Mouse (Mus musculus): ENCODE data around the gene Tor4a. TPM values are rescaled to one million over a fixed set of nuclear protein-coding genes. Genes with fewer than 3 reads are reported as not detected.
A peak's percentile ranks its signal among the peaks of the same experiment; 100 is the strongest.

Gene Tor4a
- polyA plus RNA-seq, 1 experiment = 49.3 TPM

DNA sequence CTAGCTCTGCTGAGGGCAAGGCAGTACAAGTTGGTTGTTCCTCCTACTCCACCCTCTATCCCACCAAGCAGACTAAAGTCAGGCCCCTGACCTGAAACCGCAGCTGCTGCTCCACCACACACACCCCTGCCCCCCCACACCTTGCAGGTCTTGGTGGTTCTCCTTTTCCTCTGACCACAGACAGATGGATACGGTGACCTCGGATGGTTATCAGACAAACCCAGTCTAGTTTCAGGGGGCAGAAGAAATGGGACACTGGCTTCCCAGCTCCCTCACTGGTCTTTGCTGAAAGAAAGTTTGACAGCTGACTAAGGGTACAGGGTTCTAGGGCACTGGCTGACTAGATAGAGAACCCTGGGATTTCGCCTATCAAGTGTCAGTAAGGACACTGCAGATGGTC, 36.7 kb upstream of the Tor4a start:
- TF ChIP-seq POLR2A (IDR thresholded peaks at IDR 0.05; ENCODE audit: low read depth, low read length) = no peak
- WGBS = 73% methylated on average over 4 of the region's 4 CpGs
- Histone ChIP-seq H3K4me3 (ENCODE audit: low read depth, low read length) (no peak overlapping the region), H3K4me1 (ENCODE audit: control insufficient read depth, insufficient read depth, insufficient read length, low read length) (peaks cover 40% of the 10 kb centered on the region), H3K27ac (ENCODE audit: insufficient read depth, low read depth, low read length) (no peak overlapping the region), H3K27me3 (ENCODE audit: control insufficient read depth, insufficient read depth, low read length) (no peaks in the 10 kb centered on the region), H3K36me3 (ENCODE audit: control insufficient read depth, insufficient read depth, low read length) (no peaks in the 10 kb centered on the region)

DNA sequence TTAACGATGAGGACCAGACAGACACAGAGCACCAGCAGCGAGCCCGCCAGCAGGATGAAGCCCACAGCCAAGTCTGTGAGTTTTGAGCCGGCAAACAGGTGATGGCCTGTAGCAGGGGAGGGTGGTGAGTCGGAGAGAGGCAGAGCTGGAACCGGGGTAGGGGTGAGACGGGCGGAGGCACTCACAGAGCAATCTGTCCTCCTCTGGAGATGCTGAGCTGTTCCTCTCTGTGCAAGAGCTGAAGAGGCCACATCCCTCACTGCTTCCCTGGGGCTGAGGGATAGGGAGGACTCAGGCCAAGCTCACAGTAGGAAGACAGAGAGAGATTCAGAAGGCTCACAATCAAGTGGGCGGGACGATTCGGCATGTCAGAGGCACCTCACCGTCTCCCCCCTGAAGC, 34.4 kb upstream of the Tor4a start:
- no peaks in the 10 kb centered on the region for H3K36me3 ChIP-seq (ENCODE audit: control insufficient read depth, insufficient read depth, low read length)
- peaks cover 29% of the 10 kb centered on the region for H3K4me1 ChIP-seq (ENCODE audit: control insufficient read depth, insufficient read depth, insufficient read length, low read length)
- no peaks in the 10 kb centered on the region for H3K27me3 ChIP-seq (ENCODE audit: control insufficient read depth, insufficient read depth, low read length)
- H3K27ac ChIP-seq (ENCODE audit: insufficient read depth, low read depth, low read length) = no peak overlapping the region
- 78% methylated on average over 12 of the region's 12 CpGs for WGBS
- no peak for TF ChIP-seq CTCF (IDR thresholded peaks at IDR 0.05; ENCODE audit: extremely low read depth, insufficient read length, insufficient replicate concordance, low read depth, low read length)
- TF ChIP-seq POLR2A (IDR thresholded peaks at IDR 0.05; ENCODE audit: low read depth, low read length) = no peak
- no peak overlapping the region for H3K4me3 ChIP-seq (ENCODE audit: low read depth, low read length)

- Histone ChIP-seq H3K27me3 (ENCODE audit: control insufficient read depth, insufficient read depth, low read length) (no peaks in the 10 kb centered on the region), H3K4me3 (ENCODE audit: low read depth, low read length) (no peak overlapping the region), H3K27ac (ENCODE audit: insufficient read depth, low read depth, low read length) (no peak overlapping the region), H3K4me1 (ENCODE audit: control insufficient read depth, insufficient read depth, insufficient read length, low read length) (peaks cover 25% of the 10 kb centered on the region), H3K36me3 (ENCODE audit: control insufficient read depth, insufficient read depth, low read length) (no peaks in the 10 kb centered on the region)
- TF ChIP-seq POLR2A (IDR thresholded peaks at IDR 0.05; ENCODE audit: low read depth, low read length) = no peak
- TF ChIP-seq CTCF (IDR thresholded peaks at IDR 0.05; ENCODE audit: extremely low read depth, insufficient read length, insufficient replicate concordance, low read depth, low read length) = no peak
- WGBS = 90% methylated on average over 7 of the region's 7 CpGs
Measured at GRCm38 (mm10) chr2:25230581-25230980, 33.9 kb upstream of the Tor4a start.

DNA sequence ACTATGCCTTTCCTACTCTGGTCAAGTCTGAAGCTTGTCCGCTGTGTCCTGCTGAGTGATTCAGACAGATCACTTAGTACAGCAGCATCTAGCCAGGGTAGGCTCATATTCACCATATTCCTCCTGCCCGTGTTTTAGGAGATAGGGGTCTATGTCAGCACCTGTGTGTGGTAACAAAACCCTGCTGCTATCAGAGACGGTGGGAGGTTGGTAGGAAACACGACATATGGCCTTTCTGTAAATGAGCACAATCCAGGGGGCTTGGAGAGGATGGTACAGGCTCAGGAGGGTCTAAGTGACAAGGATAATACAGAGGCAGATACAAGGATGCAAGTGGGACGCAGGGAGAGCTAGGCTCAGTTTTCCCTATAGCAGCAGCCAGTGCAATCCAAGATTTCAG, 32.9 kb upstream of the Tor4a start:
- no peaks in the 10 kb centered on the region for H3K36me3 ChIP-seq (ENCODE audit: control insufficient read depth, insufficient read depth, low read length)
- no peak overlapping the region for H3K4me3 ChIP-seq (ENCODE audit: low read depth, low read length)
- peaks cover 17% of the 10 kb centered on the region for H3K4me1 ChIP-seq (ENCODE audit: control insufficient read depth, insufficient read depth, insufficient read length, low read length)
- TF ChIP-seq POLR2A (IDR thresholded peaks at IDR 0.05; ENCODE audit: low read depth, low read length) = no peak
- no peak for TF ChIP-seq CTCF (IDR thresholded peaks at IDR 0.05; ENCODE audit: extremely low read depth, insufficient read length, insufficient replicate concordance, low read depth, low read length)
- no peak overlapping the region for H3K27ac ChIP-seq (ENCODE audit: insufficient read depth, low read depth, low read length)
- 93% methylated on average over 5 of the region's 5 CpGs for WGBS
- H3K27me3 ChIP-seq (ENCODE audit: control insufficient read depth, insufficient read depth, low read length) = no peaks in the 10 kb centered on the region

GRCm38 (mm10) chr2:25228995-25229530, 32.4 kb upstream of the Tor4a start:
- Histone ChIP-seq H3K4me1 (ENCODE audit: control insufficient read depth, insufficient read depth, insufficient read length, low read length) (peaks cover 12% of the 10 kb centered on the region), H3K4me3 (ENCODE audit: low read depth, low read length) (no peak overlapping the region), H3K36me3 (ENCODE audit: control insufficient read depth, insufficient read depth, low read length) (no peaks in the 10 kb centered on the region), H3K27me3 (ENCODE audit: control insufficient read depth, insufficient read depth, low read length) (no peaks in the 10 kb centered on the region), H3K27ac (ENCODE audit: insufficient read depth, low read depth, low read length) (peak overlapping the region; percentile 56)
- WGBS = 77% methylated on average over 6 of the region's 6 CpGs
- TF ChIP-seq CTCF (IDR thresholded peaks at IDR 0.05; ENCODE audit: extremely low read depth, insufficient read length, insufficient replicate concordance, low read depth, low read length) (no peak), POLR2A (IDR thresholded peaks at IDR 0.05; ENCODE audit: low read depth, low read length) (no peak)

DNA sequence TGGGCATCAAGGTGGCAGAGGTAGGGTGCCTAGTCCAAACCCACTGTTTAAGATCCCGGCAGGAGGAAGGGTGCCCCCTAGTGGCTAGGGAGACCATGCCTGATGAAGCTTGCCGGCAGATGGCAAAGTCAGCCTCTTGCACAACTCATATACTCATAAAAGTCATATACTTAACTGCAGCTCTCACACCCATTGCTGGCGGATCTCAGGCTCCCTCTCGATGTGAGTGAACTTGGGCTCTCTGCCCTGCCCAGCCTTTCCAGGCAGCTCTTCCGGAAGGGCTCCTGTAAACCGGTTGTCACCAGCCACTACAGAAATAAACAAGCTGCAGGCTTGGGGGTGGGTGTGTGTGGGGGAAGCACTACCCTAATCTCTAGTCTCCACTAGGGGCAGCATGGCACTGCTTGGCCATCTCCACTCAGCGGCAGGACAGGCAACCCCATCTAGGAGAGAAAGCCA, 31.8 kb upstream of the Tor4a start:
- Histone ChIP-seq H3K27ac (ENCODE audit: insufficient read depth, low read depth, low read length) (peak overlapping the region; percentile 56), H3K4me3 (ENCODE audit: low read depth, low read length) (peak overlapping the region; percentile 30), H3K4me1 (ENCODE audit: control insufficient read depth, insufficient read depth, insufficient read length, low read length) (peaks cover 8% of the 10 kb centered on the region), H3K36me3 (ENCODE audit: control insufficient read depth, insufficient read depth, low read length) (peaks cover under 1% of the 10 kb centered on the region), H3K27me3 (ENCODE audit: control insufficient read depth, insufficient read depth, low read length) (no peaks in the 10 kb centered on the region)
- TF ChIP-seq POLR2A (IDR thresholded peaks at IDR 0.05; ENCODE audit: low read depth, low read length) = 0 out of 2 replicates have a peak, but pooled peaks have one; percentile 32
- peak; percentile 78 for TF ChIP-seq CTCF (IDR thresholded peaks at IDR 0.05; ENCODE audit: extremely low read depth, insufficient read length, insufficient replicate concordance, low read depth, low read length)
- WGBS = 1% methylated on average over 7 of the region's 7 CpGs

DNA sequence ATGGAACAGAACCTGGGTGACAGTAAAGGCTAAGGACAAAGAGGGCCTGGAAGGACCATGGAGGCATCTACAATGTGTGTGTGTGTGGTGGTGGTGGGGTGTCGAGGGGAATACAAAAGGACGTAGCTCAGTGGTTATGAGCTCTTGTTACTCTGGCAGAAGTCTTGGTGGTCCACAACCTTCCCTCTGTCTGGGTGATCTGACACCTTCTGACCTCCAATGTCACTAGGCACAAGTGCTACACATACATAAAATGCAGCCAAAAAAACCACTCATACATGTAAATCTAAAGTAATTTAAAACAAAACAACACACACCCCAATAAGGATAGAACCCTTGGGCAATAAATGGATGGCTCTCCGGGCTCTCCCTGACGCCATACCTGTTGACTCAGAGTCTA, 30.7 kb upstream of the Tor4a start:
- 89% methylated on average over 4 of the region's 4 CpGs for WGBS

More for the DNA sequence above, 30.7 kb upstream of the Tor4a start:
- H3K27ac ChIP-seq (ENCODE audit: insufficient read depth, low read depth, low read length) = no peak overlapping the region
- H3K4me1 ChIP-seq (ENCODE audit: control insufficient read depth, insufficient read depth, insufficient read length, low read length) = peaks cover 6% of the 10 kb centered on the region
- no peak overlapping the region for H3K4me3 ChIP-seq (ENCODE audit: low read depth, low read length)
- no peaks in the 10 kb centered on the region for H3K27me3 ChIP-seq (ENCODE audit: control insufficient read depth, insufficient read depth, low read length)
- peaks cover 4% of the 10 kb centered on the region for H3K36me3 ChIP-seq (ENCODE audit: control insufficient read depth, insufficient read depth, low read length)
- TF ChIP-seq POLR2A (IDR thresholded peaks at IDR 0.05; ENCODE audit: low read depth, low read length) = no peak
- no peak for TF ChIP-seq CTCF (IDR thresholded peaks at IDR 0.05; ENCODE audit: extremely low read depth, insufficient read length, insufficient replicate concordance, low read depth, low read length)

Measured in small intestine, adult 2 months (tissue).